Mouse (Mus musculus) ovary, postnatal 36 days (tissue): ENCODE data around the gene Nlrp9b.
"Not testable (repeated sequence)": the region's sequence is repeated elsewhere in the genome, so short reads cannot be mapped to it uniquely, and the experiment has no call there.

Source experiments
- DNase-seq: peaks from one replicate; pipeline ENCODE4 v3.0.0; 2022; ENCODE audit warnings: low spot score, mixed read lengths

Nlrp9b gene

GRCm38 (mm10) chr7:20122479-20122878, 131.2 kb downstream of the Nlrp9b start, which contains the start of gene Gm16442:
Gene Gm16442 (minus strand): TSS chr7:20122579.
- DNase-seq, result not testable (repeated sequence)
